Mouse (Mus musculus) ES-Bruce4 (cell line): ENCODE measurements around the gene Sdk2.

Experiments used
- CTCF ChIP-seq: IDR thresholded peaks from one replicate; pipeline ENCODE4 v1.8.1; 2011; ENCODE audit warnings: low read depth, low read length
- EP300 ChIP-seq: IDR thresholded peaks from 2 replicates; pipeline ENCODE4 v1.6.1; 2011; ENCODE audit warnings: low read depth, low read length; ENCODE audit not compliant: insufficient read depth
- POLR2A ChIP-seq: IDR thresholded peaks from one replicate; pipeline ENCODE4 v1.8.1; 2011; ENCODE audit warnings: low read length; ENCODE audit not compliant: insufficient read depth

DNA sequence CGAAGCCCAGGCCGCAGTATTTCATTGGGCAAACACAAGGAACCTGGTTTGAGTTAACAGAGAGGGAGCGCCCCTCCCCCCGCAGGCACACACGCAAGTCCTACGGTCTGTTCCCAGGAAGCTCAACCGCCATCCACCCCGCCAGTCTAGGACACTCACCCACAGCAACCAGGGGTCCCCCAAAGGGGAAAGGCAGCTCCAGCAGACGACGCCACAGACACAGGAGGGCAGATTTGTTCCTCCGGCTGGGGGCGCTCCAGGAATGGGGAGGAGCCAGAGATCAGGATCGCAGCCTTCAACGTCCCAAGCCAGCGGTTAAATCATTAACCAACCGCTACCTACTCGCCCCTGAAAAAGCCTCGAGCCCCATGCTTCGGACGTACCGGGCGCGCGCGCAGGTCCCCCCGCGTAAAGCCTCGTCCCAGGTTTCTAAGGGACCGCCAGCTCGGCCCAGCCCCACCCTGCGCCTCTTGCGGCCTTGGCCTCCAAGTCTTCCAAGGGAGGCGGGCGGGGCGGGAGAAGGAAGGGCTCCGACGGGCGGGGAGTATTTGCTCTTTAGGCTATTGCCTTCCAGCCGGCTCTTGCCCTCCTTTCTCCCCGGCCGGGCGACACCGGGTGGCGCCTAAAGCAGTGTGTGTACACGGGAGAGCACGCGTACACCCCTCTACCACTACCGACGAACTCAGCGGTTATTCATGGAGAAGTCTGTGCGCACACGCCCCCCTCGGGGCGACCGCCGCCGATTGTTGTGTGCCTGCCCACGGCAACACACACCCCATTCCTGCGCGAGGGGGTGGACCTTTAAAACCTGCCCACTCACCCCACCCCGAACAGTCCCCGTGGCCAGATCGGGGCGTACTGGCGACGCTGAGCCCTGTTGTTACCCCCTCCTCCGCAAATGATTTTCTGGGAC is 316.0 kb downstream of the Sdk2 start:
- TF ChIP-seq CTCF (peak; percentile 55), POLR2A (no peak), EP300 (no peak)
